Mouse (Mus musculus) urinary bladder, postnatal 14 days (tissue): ENCODE measurements at regions not wholly inside any gene's neighbourhood (a gene's known extent, or its start where the extent isn't known, plus 50 kb on each side); places are given as distances from the start of the nearest gene placed in this dataset.

ENCODE experiments used
- DNase-seq: peaks from one replicate; pipeline ENCODE4 v3.0.0; 2021; ENCODE audit warnings: low spot score

DNA sequence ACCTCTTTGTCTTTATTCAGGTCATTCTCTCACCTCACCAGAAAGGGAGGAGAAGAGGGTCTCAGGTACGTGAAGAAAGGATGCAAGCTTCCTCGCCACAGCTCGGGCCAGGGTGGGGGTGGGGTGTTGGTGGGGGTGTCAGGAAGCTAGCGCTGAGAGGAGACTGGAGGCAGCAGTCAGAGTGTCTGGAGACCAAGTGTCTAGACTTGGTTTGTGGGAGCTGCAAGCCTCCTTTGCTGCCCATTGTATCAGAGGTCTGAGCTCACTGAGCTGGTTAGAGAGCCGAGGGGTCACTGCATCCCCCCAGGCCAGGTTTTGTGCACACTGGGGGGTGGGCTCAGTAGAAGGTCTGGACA lies 159.4 kb upstream of the Myt1l start:
- no peak for DNase-seq

DNA sequence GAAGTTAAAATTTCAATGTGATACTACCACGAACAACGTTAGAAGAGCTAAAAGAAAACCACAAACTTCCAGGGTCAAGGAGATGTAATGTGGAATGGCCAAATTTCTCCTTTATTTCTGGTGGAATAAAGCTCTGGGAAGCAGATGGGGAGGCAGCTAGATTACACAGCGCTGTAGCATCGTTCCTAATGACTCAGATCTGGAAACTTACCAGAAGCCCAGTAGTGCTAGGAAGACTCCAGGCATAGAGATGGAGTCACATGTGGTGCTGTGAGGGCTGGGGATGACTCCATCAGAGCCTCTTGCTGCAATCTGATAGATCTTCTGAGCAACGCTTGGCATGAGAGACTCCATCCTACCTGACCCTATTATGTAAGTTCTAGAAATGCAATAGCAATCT lies 136.4 kb upstream of the Myt1l start:
- DNase-seq, result no peak

DNA sequence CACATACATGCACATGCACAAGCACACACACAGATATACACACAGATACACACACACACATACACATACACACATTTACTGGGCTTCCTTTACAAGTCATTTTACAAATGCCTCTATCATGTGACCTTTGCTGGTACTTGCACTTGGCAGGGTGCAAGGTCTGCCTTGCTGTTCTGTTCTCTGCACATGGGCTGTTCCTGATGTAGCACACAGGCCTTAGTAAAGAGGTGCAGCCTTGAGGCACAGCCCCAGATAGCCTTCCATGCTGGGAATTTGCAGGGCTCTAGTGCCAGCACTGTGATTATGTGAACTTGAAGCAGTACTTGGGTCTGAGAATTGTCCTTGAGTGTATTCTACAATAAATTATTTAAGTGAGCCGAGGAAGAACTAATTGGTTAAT lies 133.9 kb upstream of the Myt1l start:
- DNase-seq, result no peak

DNA sequence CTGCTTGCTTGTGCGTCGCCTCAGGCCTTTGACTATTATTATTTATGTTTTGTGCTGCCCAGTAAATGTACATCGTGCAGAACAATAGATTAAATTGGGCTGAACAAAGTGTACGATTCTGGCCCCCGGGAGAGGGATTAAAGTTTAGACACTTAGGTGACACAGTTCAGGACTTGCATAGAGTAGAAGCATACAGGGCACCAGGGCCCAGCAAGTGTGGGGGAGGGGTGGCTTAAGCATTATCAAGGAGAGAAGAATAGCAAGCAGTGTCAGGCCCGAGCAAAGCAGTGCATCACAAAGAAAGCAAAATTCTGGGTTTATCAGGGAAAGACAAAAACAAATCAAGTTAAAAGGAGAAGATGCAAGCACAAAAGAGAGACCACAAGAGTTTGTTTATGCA lies 133.3 kb upstream of the Myt1l start:
- no peak for DNase-seq

DNA sequence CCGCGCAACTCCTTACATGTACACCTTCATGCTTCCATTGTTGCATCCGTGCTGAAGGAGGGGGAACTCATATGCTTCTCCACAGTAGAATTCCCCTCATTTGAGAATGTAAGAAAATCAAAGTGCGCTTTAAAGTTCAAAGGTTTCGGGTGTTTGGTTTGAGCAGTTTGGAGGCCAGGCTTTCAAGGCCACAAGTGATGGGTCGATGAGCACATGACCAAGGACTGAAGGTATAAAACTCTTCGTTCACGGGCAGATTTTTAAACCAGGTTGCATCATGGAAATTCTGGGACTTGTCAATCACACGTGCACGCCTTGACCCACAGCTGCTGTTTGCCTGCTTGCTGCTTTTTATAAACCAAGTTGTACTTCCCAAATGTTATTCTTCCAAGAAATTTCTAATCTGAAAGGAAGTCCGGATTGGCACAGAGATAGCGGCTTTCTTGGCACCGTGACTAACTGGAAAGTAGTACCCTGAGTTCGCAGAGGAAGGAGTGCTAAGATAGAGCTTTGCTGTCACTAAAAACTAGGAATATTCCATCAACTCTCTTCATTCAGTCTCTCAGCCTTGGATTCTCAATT lies 132.7 kb upstream of the Myt1l start:
- no peak for DNase-seq

DNA sequence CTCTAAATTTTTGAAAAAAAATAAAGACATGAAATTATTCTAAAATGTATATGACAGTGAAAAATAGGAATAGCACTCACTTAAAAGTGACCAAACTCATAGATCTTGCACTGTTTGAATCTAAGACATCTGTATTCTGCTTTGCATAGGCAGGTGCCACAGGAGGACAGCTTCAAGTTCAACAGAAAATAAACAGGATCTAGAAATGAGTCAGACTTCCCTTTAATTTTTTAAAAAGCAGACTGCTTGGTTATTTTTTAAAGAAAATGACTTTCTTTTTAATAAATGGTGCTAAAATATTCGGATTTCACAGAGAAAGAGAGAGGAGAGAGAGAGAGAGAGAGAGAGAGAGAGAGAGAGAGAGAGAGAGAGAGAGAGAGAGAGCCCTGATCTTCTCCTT lies 123.8 kb upstream of the Myt1l start:
- no peak for DNase-seq

DNA sequence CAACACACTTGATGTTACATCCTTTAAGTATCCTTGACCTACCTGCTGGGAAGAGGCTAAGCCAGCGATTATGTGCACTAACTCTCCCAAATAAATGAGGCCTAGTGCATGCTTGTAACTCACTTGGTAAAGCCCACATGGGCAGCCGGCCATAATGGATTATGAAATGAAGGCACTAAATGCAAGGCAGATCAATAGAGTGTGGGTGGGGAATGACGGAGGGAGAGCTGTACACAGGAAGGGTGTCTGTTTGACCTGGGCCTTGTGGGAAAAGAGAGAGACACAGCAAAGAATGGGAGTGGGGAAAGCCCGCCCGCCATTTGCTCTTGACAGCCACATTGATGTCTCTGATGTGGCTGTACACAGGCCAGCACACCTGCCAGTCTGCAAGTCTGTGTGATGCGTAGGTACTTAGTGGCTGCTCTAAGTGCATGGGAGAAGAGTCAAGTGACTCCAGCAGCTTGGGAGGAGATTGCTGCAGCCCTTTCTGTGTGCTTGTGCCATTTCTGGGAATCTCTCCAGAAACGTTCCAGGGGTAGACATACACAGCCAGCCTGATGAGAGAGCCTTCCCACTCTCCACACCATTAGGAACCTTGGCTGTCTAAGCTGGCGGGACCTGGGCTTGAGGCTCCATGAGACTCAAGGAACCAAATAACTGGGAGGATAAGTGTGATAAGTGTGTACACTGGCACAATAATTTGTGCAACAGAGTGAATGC lies 118.7 kb upstream of the Myt1l start:
- DNase-seq, result no peak

DNA sequence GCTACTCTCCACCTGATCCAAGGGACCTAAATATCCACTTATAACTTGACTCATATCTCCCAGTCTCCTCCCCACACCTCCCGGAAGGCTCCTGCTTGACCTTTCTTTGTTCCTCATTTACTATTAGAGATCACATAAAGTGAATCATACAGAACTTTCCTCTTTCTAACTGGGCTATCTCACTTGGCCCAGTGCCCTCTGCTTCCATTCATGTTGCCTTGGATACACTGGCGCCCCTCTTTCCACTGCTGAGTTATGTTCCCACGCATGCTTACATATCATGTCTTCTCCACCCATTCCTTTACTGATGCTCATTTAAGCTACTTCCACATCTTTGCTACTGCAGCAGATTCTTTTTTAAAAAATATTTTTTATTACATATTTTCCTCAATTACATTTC lies 94.2 kb upstream of the Myt1l start:
- DNase-seq, result no peak

DNA sequence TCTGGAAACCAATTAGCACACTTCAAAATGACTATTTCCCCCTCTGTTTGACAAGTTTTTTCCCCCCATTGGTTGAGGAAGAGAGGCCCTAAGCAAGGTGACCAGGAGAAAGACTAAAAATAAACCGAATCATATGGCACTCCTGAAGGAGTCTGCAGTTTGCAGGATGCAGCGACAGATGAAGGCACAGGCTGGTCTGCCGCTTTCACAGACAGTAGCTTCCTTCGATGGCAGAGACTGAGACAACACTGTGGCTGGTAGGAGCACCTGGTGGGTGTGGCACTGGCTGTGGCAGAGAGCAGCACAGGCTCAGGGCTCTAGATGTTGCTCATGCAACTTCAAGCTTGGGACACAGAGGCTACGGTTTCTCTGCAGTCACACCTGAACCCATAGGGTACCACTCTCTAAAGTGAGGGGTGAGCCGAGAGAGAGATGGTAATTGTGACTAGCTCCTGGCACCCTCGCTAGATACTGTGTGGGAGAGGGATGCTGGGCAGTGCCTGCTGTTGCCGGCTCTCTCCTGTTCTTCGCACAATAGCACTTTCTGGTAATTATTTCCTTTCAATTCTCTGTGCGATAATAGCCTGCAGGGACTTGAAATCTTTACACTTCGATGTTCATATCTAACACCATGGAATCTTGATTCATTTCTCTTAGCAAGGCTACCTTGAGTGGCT lies 88.7 kb upstream of the Myt1l start:
- DNase-seq, result no peak

DNA sequence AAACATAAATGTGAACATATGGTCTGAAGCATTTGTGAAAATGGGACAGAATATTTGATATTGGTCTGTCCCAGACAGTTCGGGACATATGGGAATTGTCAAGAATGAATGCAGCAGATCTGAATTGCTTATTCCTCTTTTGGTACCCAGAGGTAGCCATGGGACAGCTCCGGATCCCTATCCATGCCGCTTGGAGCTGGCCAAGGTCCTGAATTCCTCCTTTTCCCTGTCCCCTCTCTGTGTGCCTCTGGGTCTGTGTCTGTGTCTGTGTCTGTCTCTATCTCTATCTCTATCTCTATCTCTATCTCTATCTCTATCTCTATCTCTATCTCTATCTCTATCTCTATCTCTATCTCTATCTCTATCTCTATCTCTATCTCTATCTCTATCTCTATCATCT lies 63.0 kb upstream of the Myt1l start:
- peak; percentile 67 for DNase-seq
